Mouse (Mus musculus): ENCODE data around the gene Gm28048.

DNA sequence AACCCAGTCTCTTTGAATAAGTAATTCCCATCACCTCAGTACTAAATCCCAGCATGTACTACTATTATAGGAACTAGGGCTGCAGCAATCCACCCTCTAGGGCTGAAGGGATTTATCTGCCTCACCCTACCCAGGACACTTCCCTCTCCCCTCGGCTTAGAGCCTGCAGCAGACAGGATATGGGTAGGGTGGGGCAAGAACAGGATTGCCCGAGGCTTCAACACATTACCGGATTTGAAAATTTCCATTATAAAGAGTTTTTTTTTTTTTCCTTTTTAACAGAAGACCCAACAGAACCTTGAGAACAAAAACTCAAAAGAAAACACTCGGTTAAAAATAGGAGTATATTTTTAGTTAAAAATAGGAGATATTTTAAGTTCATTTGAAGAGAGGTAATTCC, 130.5 kb downstream of the Gm28048 start:
- no peak for TF ChIP-seq POLR2A (IDR thresholded peaks at IDR 0.05; ENCODE audit: extremely low read depth, insufficient read depth, low read length)
- no peak for TF ChIP-seq CTCF (IDR thresholded peaks at IDR 0.05; ENCODE audit: low read depth, low read length)
